Mouse (Mus musculus): ENCODE measurements around the gene Slc47a1. TPM values are rescaled to one million over a fixed set of nuclear protein-coding genes. Genes with fewer than 3 reads are reported as not detected.
A peak's percentile ranks its signal among the peaks of the same experiment; 100 is the strongest.
"Not testable (repeated sequence)": the region's sequence is repeated elsewhere in the genome, so short reads cannot be mapped to it uniquely, and the experiment has no call there.

Gene Slc47a1
- polyA plus RNA-seq, 1 experiment from 2014 or later: 0.09 TPM

GRCm38 (mm10) chr11:61409051-61409450 lies 30.9 kb upstream of the Slc47a1 start:
- ATAC-seq (no peak), DNase-seq (ENCODE audit: low read depth, low spot score) (no peak)
- ChIA-PET CTCF (no interaction called here), POLR2A (no interaction called here)
- no peaks in the 10 kb centered on the region for H3K27me3 ChIP-seq
- in situ Hi-C loops (cut with MboI; ENCODE audit: low pct_unique_long_range_greater_than_20kb): loop anchor here (10.0 kb wide), 1 partner anchor 304 kb away; no protein-coding TSS in a partner anchor
- TF ChIP-seq CTCF (IDR thresholded peaks at IDR 0.05): peak; percentile 29

DNA sequence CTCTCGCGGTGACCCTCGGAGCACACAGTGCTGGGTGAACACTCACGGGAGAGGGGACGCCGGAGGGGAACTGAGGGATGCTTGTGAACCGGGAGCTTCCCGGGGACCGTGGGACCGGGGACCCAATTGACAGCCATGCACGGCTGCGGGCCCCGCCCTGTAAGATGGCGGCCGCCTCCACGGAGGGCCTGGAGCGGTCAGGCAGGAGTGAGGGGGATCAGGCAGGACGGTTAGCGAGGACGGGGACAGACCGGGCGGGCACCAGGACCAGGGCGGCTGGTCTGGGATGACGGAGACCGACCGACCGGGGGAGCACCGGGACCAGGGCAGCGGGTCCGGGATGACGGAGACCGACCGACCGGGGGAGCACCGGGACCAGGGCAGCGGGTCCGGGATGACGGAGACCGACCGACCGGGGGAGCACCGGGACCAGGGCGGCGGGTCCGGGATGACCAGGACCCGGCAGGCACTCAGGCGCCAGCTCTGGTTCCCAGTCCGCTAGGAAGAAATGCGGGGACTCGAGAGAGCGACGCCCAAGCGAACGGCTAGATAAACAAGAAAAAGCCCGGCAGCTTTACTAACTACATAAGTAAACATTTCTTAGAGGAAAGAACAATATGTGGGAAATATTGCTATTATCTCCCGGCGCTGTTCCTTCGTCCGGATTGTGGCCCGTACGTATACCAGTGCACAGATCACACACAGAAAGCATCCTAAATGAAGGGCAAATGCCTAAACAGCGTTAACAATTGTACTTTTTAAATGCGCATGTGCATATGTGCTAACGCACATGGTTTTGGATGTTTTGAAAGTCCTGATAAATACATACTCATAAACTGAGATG lies 30.3 kb upstream of the Slc47a1 start:
- TF ChIP-seq CTCF (IDR thresholded peaks at IDR 0.05): no peak
- H3K27me3 ChIP-seq: no peaks in the 10 kb centered on the region
- DNase-seq (ENCODE audit: low read depth, low spot score) (no peak), ATAC-seq (peak; percentile 55)
- in situ Hi-C loops (cut with MboI; ENCODE audit: low pct_unique_long_range_greater_than_20kb): loop anchor here (10.0 kb wide), 1 partner anchor 304 kb away; no protein-coding TSS in a partner anchor
- ChIA-PET CTCF (interaction anchor here (1.7 kb wide), 1 partner anchor 311 kb away, joined by 4 read pairs; no protein-coding TSS in a partner anchor), POLR2A (no interaction called here)

GRCm38 (mm10) chr11:61407638-61408183 lies 29.6 kb upstream of the Slc47a1 start:
- in situ Hi-C loops (cut with MboI; ENCODE audit: low pct_unique_long_range_greater_than_20kb): loop anchor here (10.0 kb wide), 1 partner anchor 303 kb away; no protein-coding TSS in a partner anchor
- no peaks in the 10 kb centered on the region for H3K27me3 ChIP-seq
- no peak for DNase-seq (ENCODE audit: low read depth, low spot score)
- TF ChIP-seq CTCF (IDR thresholded peaks at IDR 0.05): peak; percentile 67
- ChIA-PET CTCF (interaction anchor here (1.4 to 1.7 kb wide), 2 partner anchors 10 to 310 kb away, joined by 4 to 7 read pairs; no protein-coding TSS in a partner anchor), POLR2A (no interaction called here)
- ATAC-seq: peak; percentile 37

- DNase-seq (ENCODE audit: low read depth, low spot score) (no peak), ATAC-seq (no peak)
- in situ Hi-C loops (cut with MboI; ENCODE audit: low pct_unique_long_range_greater_than_20kb): loop anchor here (10.0 kb wide), 1 partner anchor 297 kb away; no protein-coding TSS in a partner anchor
- TF ChIP-seq CTCF (IDR thresholded peaks at IDR 0.05): no peak
- ChIA-PET CTCF (no interaction called here), POLR2A (no interaction called here)
- H3K27me3 ChIP-seq: no peaks in the 10 kb centered on the region
These were observed 23.6 kb upstream of the Slc47a1 start for GRCm38 (mm10) chr11:61401794-61402193.

DNA sequence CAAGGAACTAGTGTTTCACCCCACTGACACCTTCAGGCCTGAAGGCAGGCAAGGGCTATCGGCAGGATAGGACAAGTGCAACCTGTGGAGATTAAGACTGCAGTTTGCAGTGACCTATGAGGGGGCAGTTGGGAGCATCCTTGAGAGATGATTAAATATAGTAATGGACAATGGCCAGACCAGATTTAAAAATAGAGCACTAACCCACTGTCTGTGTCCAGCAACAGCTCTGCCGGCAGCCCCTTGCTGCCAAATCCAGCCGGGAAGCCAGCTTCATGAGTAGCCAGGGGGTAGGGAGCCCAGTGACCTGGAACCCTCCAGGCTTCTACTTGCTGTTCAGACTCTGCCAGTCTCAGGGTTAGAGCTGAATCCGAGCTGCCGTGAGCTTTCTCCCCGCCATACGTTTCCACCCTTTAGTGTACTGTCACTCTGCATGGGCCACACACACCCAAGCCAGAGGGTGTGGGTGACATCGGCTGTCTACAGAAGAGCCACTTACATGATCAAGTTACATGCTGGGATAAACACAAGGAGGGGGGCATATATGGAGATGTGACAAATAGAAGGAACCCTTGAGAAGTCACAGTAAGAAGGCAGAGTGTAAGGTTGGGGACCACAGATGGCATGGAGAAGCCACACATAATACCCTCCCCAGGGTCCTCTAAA lies 22.7 kb upstream of the Slc47a1 start:
- TF ChIP-seq CTCF (IDR thresholded peaks at IDR 0.05): no peak
- in situ Hi-C loops (cut with MboI; ENCODE audit: low pct_unique_long_range_greater_than_20kb): loop anchor here (10.0 kb wide), 1 partner anchor 296 kb away; no protein-coding TSS in a partner anchor
- DNase-seq (ENCODE audit: low read depth, low spot score) (no peak), ATAC-seq (no peak)
- H3K27me3 ChIP-seq: no peaks in the 10 kb centered on the region
- ChIA-PET POLR2A (no interaction called here), CTCF (no interaction called here)

GRCm38 (mm10) chr11:61397423-61398043 lies 19.4 kb upstream of the Slc47a1 start:
- CTCF ChIA-PET; DNase-seq (ENCODE audit: low read depth, low spot score); H3K27me3 ChIP-seq; POLR2A ChIA-PET; ATAC-seq; in situ Hi-C loops (cut with MboI; ENCODE audit: low pct_unique_long_range_greater_than_20kb): not testable (repeated sequence)

DNA sequence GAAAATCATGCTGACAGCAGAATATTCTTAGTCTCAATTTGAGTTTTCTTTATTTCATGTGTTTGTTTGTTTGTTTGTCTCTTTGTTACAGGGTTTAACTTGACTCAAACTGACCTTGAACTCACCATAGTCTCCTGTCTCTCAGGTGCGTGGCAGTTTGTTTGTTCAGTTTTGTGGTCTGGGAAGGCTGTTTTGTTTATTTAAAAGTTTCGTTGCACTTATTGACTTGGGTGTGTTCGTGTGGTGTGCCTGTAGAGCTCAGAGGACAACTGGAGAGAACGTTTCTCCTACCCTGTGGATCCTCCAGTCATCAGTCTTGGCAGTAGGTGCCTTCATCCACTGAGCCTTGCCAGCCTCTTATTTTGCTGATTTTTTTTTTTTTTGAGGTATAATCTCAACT lies 10.8 kb upstream of the Slc47a1 start:
- TF ChIP-seq CTCF (IDR thresholded peaks at IDR 0.05): no peak
- in situ Hi-C loops (cut with MboI; ENCODE audit: low pct_unique_long_range_greater_than_20kb): no loop called here
- POLR2A ChIA-PET: interaction anchor here (0.7 kb wide), 1 partner anchor 296 kb away, joined by 5 read pairs; no protein-coding TSS in a partner anchor
- CTCF ChIA-PET: interaction anchor here (1.3 to 1.7 kb wide), 4 partner anchors 19 to 195 kb away, joined by 3 to 4 read pairs (median 4); no protein-coding TSS in a partner anchor
- ATAC-seq (no peak), DNase-seq (ENCODE audit: low read depth, low spot score) (no peak)
- H3K27me3 ChIP-seq: peaks cover 7% of the 10 kb centered on the region

GRCm38 (mm10) chr11:61388012-61388411 lies 9.9 kb upstream of the Slc47a1 start:
- in situ Hi-C loops (cut with MboI; ENCODE audit: low pct_unique_long_range_greater_than_20kb): no loop called here
- no peak for DNase-seq (ENCODE audit: low read depth, low spot score)
- CTCF ChIA-PET: interaction anchor here (1.3 to 1.7 kb wide), 4 partner anchors 18 to 194 kb away, joined by 3 to 4 read pairs (median 4); no protein-coding TSS in a partner anchor
- peaks cover 16% of the 10 kb centered on the region for H3K27me3 ChIP-seq
- peak; percentile 38 for TF ChIP-seq CTCF (IDR thresholded peaks at IDR 0.05)
- ATAC-seq: no peak
- POLR2A ChIA-PET: interaction anchor here (0.7 kb wide), 1 partner anchor 295 kb away, joined by 5 read pairs; no protein-coding TSS in a partner anchor

- in situ Hi-C loops (cut with MboI; ENCODE audit: low pct_unique_long_range_greater_than_20kb): no loop called here
- ATAC-seq: no peak
- CTCF ChIA-PET: interaction anchor here (1.7 kb wide), 1 partner anchor 17 kb away, joined by 4 read pairs; no protein-coding TSS in a partner anchor
These were observed 9.1 kb upstream of the Slc47a1 start for GRCm38 (mm10) chr11:61387233-61387632.

DNA sequence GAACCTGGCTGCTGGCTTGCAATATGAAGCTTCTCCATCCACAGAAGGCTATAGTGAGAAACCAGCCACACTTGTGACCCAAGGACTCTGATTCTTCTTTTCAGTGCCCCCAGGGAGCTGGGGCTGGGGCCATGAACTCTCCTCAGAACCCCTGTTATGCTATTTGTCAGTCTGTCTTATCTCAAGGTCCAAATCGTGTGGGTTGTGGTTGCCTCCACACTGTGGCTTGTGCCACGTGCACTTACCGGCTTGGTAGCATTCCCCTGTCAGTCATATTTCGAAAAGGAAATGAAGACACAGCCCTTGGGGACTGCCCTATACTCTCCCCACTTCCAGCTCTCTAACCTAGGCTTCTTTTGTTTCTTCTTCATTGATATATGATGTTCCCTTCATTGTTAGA lies 7.6 kb upstream of the Slc47a1 start:
- no peak for TF ChIP-seq CTCF (IDR thresholded peaks at IDR 0.05)
- DNase-seq (ENCODE audit: low read depth, low spot score) (no peak), ATAC-seq (no peak)
- in situ Hi-C loops (cut with MboI; ENCODE audit: low pct_unique_long_range_greater_than_20kb): no loop called here
- H3K27me3 ChIP-seq: peaks cover 25% of the 10 kb centered on the region
- CTCF ChIA-PET: interaction anchor here (1.5 kb wide), 1 partner anchor 11 kb away, joined by 3 read pairs; no protein-coding TSS in a partner anchor
- POLR2A ChIA-PET: no interaction called here

More at GRCm38 (mm10) chr11:61387233-61387632, 9.1 kb upstream of the Slc47a1 start:
- POLR2A ChIA-PET: interaction anchor here (0.7 kb wide), 1 partner anchor 121 kb away, joined by 3 read pairs; no protein-coding TSS in a partner anchor
- DNase-seq (ENCODE audit: low read depth, low spot score): no peak
- TF ChIP-seq CTCF (IDR thresholded peaks at IDR 0.05): no peak
- H3K27me3 ChIP-seq: peaks cover 17% of the 10 kb centered on the region

Measured in Patski (cell line).